Mouse (Mus musculus) bone marrow, adult 2 months (tissue): Measurements from ENCODE around the gene Gda.

ENCODE experiments used
- CTCF ChIP-seq: fragments of 200-500 bp; IDR thresholded peaks from 2 replicates; pipeline ENCODE4 v1.5.1; 2011; ENCODE audit warnings: low read length, control low read depth; ENCODE audit not compliant: control insufficient read depth, insufficient read depth
- POLR2A ChIP-seq: fragments of 200-500 bp; IDR thresholded peaks from 2 replicates; pipeline ENCODE4 v1.6.1; 2011; ENCODE audit warnings: low read depth, mild to moderate bottlenecking, control low read depth, low read length, borderline replicate concordance; ENCODE audit not compliant: control insufficient read depth

GRCm38 (mm10) chr19:21386842-21387241 is 86.4 kb downstream of the Gda start:
- TF ChIP-seq POLR2A (no peak), CTCF (no peak)
